Mouse (Mus musculus) neural tube, embryonic 13.5 days (tissue): Measurements from ENCODE around the gene Tdrkh. TPM values are rescaled to one million over a fixed set of nuclear protein-coding genes. Genes with fewer than 3 reads are reported as not detected.

Experiments used
- ATAC-seq: fragments of 200-750 bp; cut with Nextera tagmentation; 2 replicates; pipeline ENCODE4 v1.8.0; 2017; ENCODE audit warnings: low read depth, mild to moderate bottlenecking, moderate TSS enrichment, moderate library complexity
- H3K27ac ChIP-seq: fragments of 300-500 bp; sonication (generic); replicated peaks from 2 replicates; pipeline ENCODE4 v1.5.1; 2015; ENCODE audit warnings: moderate library complexity, mild to moderate bottlenecking, inconsistent platforms
- H3K27me3 ChIP-seq: fragments of 300-500 bp; sonication (generic); 2 replicates; pipeline ENCODE4 v1.6.1; 2015; ENCODE audit warnings: mild to moderate bottlenecking, inconsistent platforms
- H3K36me3 ChIP-seq: fragments of 300-500 bp; sonication (generic); 2 replicates; pipeline ENCODE4 v1.6.1; 2015; ENCODE audit warnings: mild to moderate bottlenecking, inconsistent platforms
- H3K4me1 ChIP-seq: fragments of 300-500 bp; sonication (generic); replicated peaks from 2 replicates; pipeline ENCODE4 v1.6.1; 2015; ENCODE audit warnings: inconsistent platforms
- H3K4me2 ChIP-seq: fragments of 300-500 bp; sonication (generic); 2 replicates; pipeline ENCODE4 v1.6.1; 2015; ENCODE audit warnings: inconsistent platforms, mild to moderate bottlenecking, moderate library complexity
- H3K4me3 ChIP-seq: fragments of 300-500 bp; sonication (generic); 2 replicates; pipeline ENCODE4 v1.5.1; 2015; ENCODE audit warnings: mild to moderate bottlenecking, inconsistent platforms
- H3K9ac ChIP-seq: fragments of 300-500 bp; sonication (generic); 2 replicates; pipeline ENCODE4 v1.6.1; 2015; ENCODE audit warnings: moderate library complexity, mild to moderate bottlenecking, inconsistent platforms
- H3K9me3 ChIP-seq: fragments of 300-500 bp; sonication (generic); 2 replicates; pipeline ENCODE4 v1.6.1; 2016; ENCODE audit warnings: inconsistent platforms
- WGBS: fragments of 180-500 bp; shearing (Covaris S2); methylation state at CpG from one replicate; pipeline ENCODE4 v1.1.7; 2015; 5-methylcytosine and 5-hydroxymethylcytosine counted together
- polyA plus RNA-seq: library from polyadenylated mRNA; unstranded; fragments of >200 nt; fragmentation: Nextera tagmentation; extraction: Ambion mirVana; gene quantifications from 2 replicates; pipeline ENCODE4 v1.2.1, GENCODE M21; 2015

Gene Tdrkh
- polyA plus RNA-seq, 1 experiment from 2014 or later, result 51.9 TPM

GRCm38 (mm10) chr3:94374636-94375035 lies 38.4 kb upstream of the Tdrkh start:
- no peak for ATAC-seq
- Histone ChIP-seq H3K9ac (no peak overlapping the region), H3K36me3 (no peaks in the 10 kb centered on the region), H3K9me3 (no peaks in the 10 kb centered on the region), H3K4me3 (no peak overlapping the region), H3K4me1 (peaks cover 26% of the 10 kb centered on the region), H3K27me3 (peaks cover 14% of the 10 kb centered on the region), H3K27ac (no peak overlapping the region), H3K4me2 (no peak overlapping the region)

- ATAC-seq, result no peak
- Histone ChIP-seq H3K36me3 (no peaks in the 10 kb centered on the region), H3K4me3 (no peak overlapping the region), H3K4me2 (no peak overlapping the region), H3K9ac (no peak overlapping the region), H3K4me1 (peaks cover 26% of the 10 kb centered on the region), H3K27me3 (peaks cover 14% of the 10 kb centered on the region), H3K27ac (no peak overlapping the region), H3K9me3 (no peaks in the 10 kb centered on the region)
- 76% methylated on average over 2 of the region's 2 CpGs for WGBS
Observed at GRCm38 (mm10) chr3:94375146-94375545, 37.9 kb upstream of the Tdrkh start.

GRCm38 (mm10) chr3:94375861-94376260 lies 37.2 kb upstream of the Tdrkh start:
- Histone ChIP-seq H3K27ac (no peak overlapping the region), H3K4me3 (no peak overlapping the region), H3K9ac (no peak overlapping the region), H3K4me2 (no peak overlapping the region), H3K4me1 (peaks cover 26% of the 10 kb centered on the region), H3K27me3 (peaks cover 14% of the 10 kb centered on the region), H3K9me3 (no peaks in the 10 kb centered on the region), H3K36me3 (no peaks in the 10 kb centered on the region)
- ATAC-seq, result no peak
- WGBS, result 65% methylated on average over 5 of the region's 5 CpGs

- H3K27ac ChIP-seq, result no peak overlapping the region
Observed at GRCm38 (mm10) chr3:94377028-94377923, 35.8 kb upstream of the Tdrkh start.

GRCm38 (mm10) chr3:94379831-94380510 lies 33.1 kb upstream of the Tdrkh start:
- no peak overlapping the region for H3K4me2 ChIP-seq
- H3K4me1 ChIP-seq, result no peaks in the 10 kb centered on the region
- WGBS, result 27% methylated on average over 9 of the region's 9 CpGs
- no peak overlapping the region for H3K9ac ChIP-seq
- no peaks in the 10 kb centered on the region for H3K9me3 ChIP-seq
- no peak overlapping the region for H3K27ac ChIP-seq
- H3K36me3 ChIP-seq, result no peaks in the 10 kb centered on the region
- no peak for ATAC-seq
- no peaks in the 10 kb centered on the region for H3K27me3 ChIP-seq
- no peak overlapping the region for H3K4me3 ChIP-seq

More at GRCm38 (mm10) chr3:94377028-94377923, 35.8 kb upstream of the Tdrkh start:
- ATAC-seq, result no peak
- H3K4me3 ChIP-seq, result no peak overlapping the region
- WGBS, result 17% methylated on average over 13 of the region's 13 CpGs
- no peak overlapping the region for H3K4me2 ChIP-seq
- H3K4me1 ChIP-seq, result peaks cover 16% of the 10 kb centered on the region
- no peaks in the 10 kb centered on the region for H3K9me3 ChIP-seq
- H3K36me3 ChIP-seq, result no peaks in the 10 kb centered on the region
- H3K27me3 ChIP-seq, result peaks cover 14% of the 10 kb centered on the region; the same call in 1 of the 2 replicates
- H3K9ac ChIP-seq, result no peak overlapping the region

GRCm38 (mm10) chr3:94382308-94382707 lies 30.8 kb upstream of the Tdrkh start:
- Histone ChIP-seq H3K4me2 (no peak overlapping the region), H3K36me3 (no peaks in the 10 kb centered on the region), H3K27ac (no peak overlapping the region), H3K9ac (no peak overlapping the region), H3K4me1 (no peaks in the 10 kb centered on the region), H3K27me3 (no peaks in the 10 kb centered on the region), H3K4me3 (no peak overlapping the region), H3K9me3 (no peaks in the 10 kb centered on the region)
- no peak for ATAC-seq
- 78% methylated on average over 5 of the region's 5 CpGs for WGBS

GRCm38 (mm10) chr3:94383476-94383875 lies 29.6 kb upstream of the Tdrkh start:
- no peak overlapping the region for H3K4me2 ChIP-seq
- no peaks in the 10 kb centered on the region for H3K4me1 ChIP-seq
- no peak for ATAC-seq
- H3K27ac ChIP-seq, result no peak overlapping the region
- no peaks in the 10 kb centered on the region for H3K9me3 ChIP-seq
- no peaks in the 10 kb centered on the region for H3K36me3 ChIP-seq
- 70% methylated on average over 3 of the region's 3 CpGs for WGBS
- H3K4me3 ChIP-seq, result no peak overlapping the region
- no peak overlapping the region for H3K9ac ChIP-seq
- no peaks in the 10 kb centered on the region for H3K27me3 ChIP-seq

- ATAC-seq, result no peak
- no peaks in the 10 kb centered on the region for H3K36me3 ChIP-seq
- 46% methylated on average over 4 of the region's 4 CpGs for WGBS
- H3K9ac ChIP-seq, result no peak overlapping the region
- H3K4me3 ChIP-seq, result no peak overlapping the region
- H3K4me1 ChIP-seq, result no peaks in the 10 kb centered on the region
- H3K27ac ChIP-seq, result no peak overlapping the region
- no peaks in the 10 kb centered on the region; the same call in 1 of the 2 replicates for H3K27me3 ChIP-seq
- H3K9me3 ChIP-seq, result no peaks in the 10 kb centered on the region
- no peak overlapping the region for H3K4me2 ChIP-seq
Observed at GRCm38 (mm10) chr3:94386671-94387070, 26.4 kb upstream of the Tdrkh start.

GRCm38 (mm10) chr3:94387391-94387790 lies 25.7 kb upstream of the Tdrkh start:
- no peak overlapping the region for H3K27ac ChIP-seq
- no peak overlapping the region for H3K4me2 ChIP-seq
- no peaks in the 10 kb centered on the region for H3K4me1 ChIP-seq
- H3K9me3 ChIP-seq, result no peaks in the 10 kb centered on the region
- H3K9ac ChIP-seq, result no peak overlapping the region
- no peaks in the 10 kb centered on the region for H3K36me3 ChIP-seq
- ATAC-seq, result no peak
- 90% methylated on average over 10 of the region's 10 CpGs for WGBS
- no peaks in the 10 kb centered on the region; the same call in 1 of the 2 replicates for H3K27me3 ChIP-seq
- no peak overlapping the region for H3K4me3 ChIP-seq

- Histone ChIP-seq H3K27ac (no peak overlapping the region), H3K4me2 (no peak overlapping the region), H3K27me3 (no peaks in the 10 kb centered on the region; the same call in 1 of the 2 replicates), H3K4me1 (no peaks in the 10 kb centered on the region; the same call in 1 of the 2 replicates), H3K9ac (no peak overlapping the region), H3K4me3 (no peak overlapping the region), H3K36me3 (no peaks in the 10 kb centered on the region), H3K9me3 (no peaks in the 10 kb centered on the region)
- 85% methylated on average over 5 of the region's 5 CpGs for WGBS
- ATAC-seq, result no peak
Observed at GRCm38 (mm10) chr3:94388047-94388446, 25.0 kb upstream of the Tdrkh start.

GRCm38 (mm10) chr3:94389420-94389819 lies 23.7 kb upstream of the Tdrkh start:
- no peaks in the 10 kb centered on the region for H3K9me3 ChIP-seq
- ATAC-seq, result no peak
- H3K9ac ChIP-seq, result no peak overlapping the region
- H3K36me3 ChIP-seq, result no peaks in the 10 kb centered on the region
- no peak overlapping the region for H3K4me3 ChIP-seq
- H3K4me2 ChIP-seq, result no peak overlapping the region
- H3K4me1 ChIP-seq, result peaks cover 3% of the 10 kb centered on the region
- H3K27me3 ChIP-seq, result no peaks in the 10 kb centered on the region; the same call in 1 of the 2 replicates
- 95% methylated on average over 16 of the region's 16 CpGs for WGBS
- H3K27ac ChIP-seq, result no peak overlapping the region

GRCm38 (mm10) chr3:94391001-94391400 lies 22.1 kb upstream of the Tdrkh start:
- peaks cover 2% of the 10 kb centered on the region; the same call in 1 of the 2 replicates for H3K27me3 ChIP-seq
- no peak overlapping the region for H3K4me3 ChIP-seq
- no peak overlapping the region for H3K4me2 ChIP-seq
- H3K36me3 ChIP-seq, result no peaks in the 10 kb centered on the region
- H3K27ac ChIP-seq, result no peak overlapping the region
- no peak for ATAC-seq
- H3K9ac ChIP-seq, result no peak overlapping the region
- peaks cover 3% of the 10 kb centered on the region for H3K4me1 ChIP-seq
- 81% methylated on average over 5 of the region's 5 CpGs for WGBS
- H3K9me3 ChIP-seq, result no peaks in the 10 kb centered on the region
